In genomic region chr9:32666611-32667517, GRCm38 (mm10) we compare ENCODE assay signal across 8 mouse cellular contexts. TPM values are rescaled to one million over a fixed set of nuclear protein-coding genes. Genes with fewer than 3 reads are reported as not detected.
A peak's percentile ranks its signal among the peaks of the same experiment; 100 is the strongest.
DNase-seq lines count a peak whose midpoint lies in the region; ATAC-seq and TF ChIP-seq lines count a peak whose summit lies in the region.
"Had no signal": no experiment of that assay in that cellular context is flagged by ENCODE, and none has a peak within 500 bp of the region (broad histone marks: within the 10 kb centered on the region; RNA-seq: fewer than 3 reads in every experiment).

No protein-coding gene starts in this region.

- TF ChIP-seq CTCF in forebrain, postnatal 0 days (IDR thresholded peaks at IDR 0.05; ENCODE audit: low read depth): peak; percentile 28; the same call in 1 of the 2 replicates

- intact Hi-C loops in heart, postnatal 10 days (cut with DNase I): loop anchor here (2.0 kb wide), 1 partner anchor 20 kb away; no protein-coding TSS in a partner anchor

- no peak overlapping the region for H3K4me3 ChIP-seq in forebrain, postnatal 0 days (ENCODE audit: low read depth, low read length)
- H3K4me3 ChIP-seq: neural tube, embryonic 12.5 days had no signal

- no peaks in the 10 kb centered on the region for H3K9me3 ChIP-seq in forebrain, postnatal 0 days (ENCODE audit: low read length)
- H3K9me3 ChIP-seq: neural tube, embryonic 12.5 days had no signal

- DNase-seq in layer of hippocampus, adult 11-12 months (ENCODE audit: low spot score): peak; percentile 11
- DNase-seq in layer of hippocampus, postnatal 36 days: no peak
- peak; percentile 43 for DNase-seq in forebrain, postnatal 0 days
- DNase-seq in heart, postnatal 10 days: peak; percentile 66 to 76
- DNase-seq in lung, postnatal 14 days: peak; percentile 64
- DNase-seq in layer of hippocampus, adult 9-10 months (ENCODE audit: low spot score): no peak
- no peak for DNase-seq in liver

- 51% methylated on average over 11 of the region's 11 CpGs for WGBS in forebrain, postnatal 0 days

- H3K36me3 ChIP-seq in forebrain, postnatal 0 days (ENCODE audit: insufficient read depth): no peaks in the 10 kb centered on the region
- H3K36me3 ChIP-seq: neural tube, embryonic 12.5 days had no signal

- 0 out of 2 replicates have a peak overlapping the region, but pooled peaks have one; percentile 23 for H3K27ac ChIP-seq in forebrain, postnatal 0 days (ENCODE audit: low read depth, low read length)
- H3K27ac ChIP-seq: neural tube, embryonic 12.5 days had no signal

- no peaks in the 10 kb centered on the region for H3K4me1 ChIP-seq in forebrain, postnatal 0 days (ENCODE audit: insufficient read depth)

- H3K27me3 ChIP-seq in forebrain, postnatal 0 days (ENCODE audit: insufficient read depth, low read length): peaks cover 23% of the 10 kb centered on the region

- no peak overlapping the region for H3K4me2 ChIP-seq in forebrain, postnatal 0 days (ENCODE audit: low read depth)

- H3K9ac ChIP-seq in forebrain, postnatal 0 days: no peak overlapping the region
- H3K9ac ChIP-seq: neural tube, embryonic 12.5 days had no signal

- ATAC-seq in forebrain, postnatal 0 days: peak; percentile 39; the same call in 1 of the 2 replicates

RNA-seq across cellular contexts. Expression of gene Ets1, which starts 30.8 kb away (rescaled TPM):
- total RNA-seq in layer of hippocampus, postnatal 36 days (2021): 10 to 100 TPM; 10.6 to 11.3 TPM
- 17.2 and 21.2 TPM in 2 replicates for total RNA-seq in forebrain, postnatal 0 days (2014; rRNA removed)
- 9.6 and 12.3 TPM in 2 replicates for polyA plus RNA-seq in forebrain, postnatal 0 days (2015; fragmentation: Nextera tagmentation; extraction: Ambion mirVana)
- total RNA-seq in heart, postnatal 10 days (2021): 100 to 1,000 TPM; 119 to 154 TPM

Comparison
In these comparisons a context has a peak if more than half of its experiments do, and no peak if none do; other contexts are left out.
1. DNase-seq: peak in layer of hippocampus, adult 11-12 months (single experiment), forebrain, postnatal 0 days (single experiment), heart, postnatal 10 days (2 of 2) and lung, postnatal 14 days (single experiment); none in layer of hippocampus, postnatal 36 days (0 of 2), layer of hippocampus, adult 9-10 months (single experiment) and liver (single experiment).